In genomic region chr3:126609795-126610451, GRCm38 (mm10) we compare ENCODE assay signal across 10 mouse cellular contexts. TPM values are rescaled to one million over a fixed set of nuclear protein-coding genes. Genes with fewer than 3 reads are reported as not detected.
DNase-seq lines count a peak whose midpoint lies in the region; ATAC-seq and TF ChIP-seq lines count a peak whose summit lies in the region.
"Had no signal": no experiment of that assay in that cellular context is flagged by ENCODE, and none has a peak within 500 bp of the region (broad histone marks: within the 10 kb centered on the region; RNA-seq: fewer than 3 reads in every experiment).

No protein-coding gene starts in this region.

- intact Hi-C loops in gastrocnemius, postnatal 36 days (cut with DNase I): no loop called here

- no peaks in the 10 kb centered on the region for H3K4me1 ChIP-seq in hindbrain, embryonic 11.5 days (replicated peaks; ENCODE audit: control insufficient read depth, insufficient read depth, low read length)
- H3K4me1 ChIP-seq in hindbrain, embryonic 10.5 days (replicated peaks): peaks cover 21% of the 10 kb centered on the region
- H3K4me1 ChIP-seq in embryonic fibroblast, embryonic 13.5 days (ENCODE audit: control insufficient read depth, insufficient read depth, low read length): peaks cover 30% of the 10 kb centered on the region
- peaks cover 29% of the 10 kb centered on the region for H3K4me1 ChIP-seq in lung, postnatal 0 days (ENCODE audit: insufficient read depth, low read depth, low read length)

- no peak for TF ChIP-seq CTCF in embryonic fibroblast, embryonic 13.5 days (IDR thresholded peaks at IDR 0.05; ENCODE audit: borderline replicate concordance, insufficient read depth, low read length)
- no peak for TF ChIP-seq CTCF in lung, postnatal 0 days (IDR thresholded peaks at IDR 0.05)

- peak; percentile 80 for TF ChIP-seq EP300 in lung, postnatal 0 days (IDR thresholded peaks at IDR 0.05)

- H3K4me3 ChIP-seq in hindbrain, embryonic 11.5 days (ENCODE audit: low read depth, low read length): no peak overlapping the region
- no peak overlapping the region for H3K4me3 ChIP-seq in hindbrain, embryonic 10.5 days
- H3K4me3 ChIP-seq in embryonic fibroblast, embryonic 13.5 days (ENCODE audit: insufficient read depth, low read length): no peak overlapping the region
- no peak overlapping the region for H3K4me3 ChIP-seq in lung, postnatal 0 days (ENCODE audit: low read depth, low read length)

- H3K27me3 ChIP-seq in hindbrain, embryonic 11.5 days (ENCODE audit: control insufficient read depth, insufficient read depth, low read length): no peaks in the 10 kb centered on the region
- H3K27me3 ChIP-seq in hindbrain, embryonic 10.5 days (ENCODE audit: insufficient read depth, poor library complexity, severe bottlenecking): no peaks in the 10 kb centered on the region
- no peaks in the 10 kb centered on the region for H3K27me3 ChIP-seq in lung, postnatal 0 days (replicated peaks; ENCODE audit: insufficient read depth, low read length)

- ATAC-seq in hindbrain, embryonic 11.5 days (ENCODE audit: low FRiP score): peak; percentile 45; the same call in 1 of the 2 replicates
- ATAC-seq in lung, postnatal 0 days: peak; percentile 90

- H3K9me3 ChIP-seq in hindbrain, embryonic 11.5 days (ENCODE audit: control insufficient read depth, low read length): no peaks in the 10 kb centered on the region
- H3K9me3 ChIP-seq in hindbrain, embryonic 10.5 days: no peaks in the 10 kb centered on the region
- no peaks in the 10 kb centered on the region for H3K9me3 ChIP-seq in lung, postnatal 0 days (ENCODE audit: low read length)

- H3K4me2 ChIP-seq in hindbrain, embryonic 11.5 days (replicated peaks; ENCODE audit: low read depth, low read length): no peak overlapping the region
- no peak overlapping the region for H3K4me2 ChIP-seq in lung, postnatal 0 days (replicated peaks; ENCODE audit: low read depth, low read length)

- 67% methylated on average over 14 of the region's 14 CpGs for WGBS in hindbrain, embryonic 11.5 days
- WGBS in hindbrain, embryonic 10.5 days: 68% methylated on average over 14 of the region's 14 CpGs
- WGBS in lung, postnatal 0 days: 39% methylated on average over 14 of the region's 14 CpGs

- H3K27ac ChIP-seq in hindbrain, embryonic 11.5 days (ENCODE audit: low read depth, low read length): no peak overlapping the region
- no peak overlapping the region for H3K27ac ChIP-seq in hindbrain, embryonic 10.5 days
- 0 out of 2 replicates have a peak overlapping the region, but pooled peaks have one; percentile 20 for H3K27ac ChIP-seq in embryonic fibroblast, embryonic 13.5 days (ENCODE audit: insufficient read depth, low read length)
- 0 out of 2 replicates have a peak overlapping the region, but pooled peaks have one; percentile 49 for H3K27ac ChIP-seq in lung, postnatal 0 days (ENCODE audit: low read length)

- no peak overlapping the region for H3K9ac ChIP-seq in hindbrain, embryonic 11.5 days (ENCODE audit: low read depth, low read length)
- H3K9ac ChIP-seq in lung, postnatal 0 days (replicated peaks; ENCODE audit: low read depth): no peak overlapping the region

- no peaks in the 10 kb centered on the region for H3K36me3 ChIP-seq in hindbrain, embryonic 11.5 days (ENCODE audit: control insufficient read depth, insufficient read depth, low read length)
- no peaks in the 10 kb centered on the region for H3K36me3 ChIP-seq in hindbrain, embryonic 10.5 days
- H3K36me3 ChIP-seq in lung, postnatal 0 days (ENCODE audit: insufficient read depth, low read length): no peaks in the 10 kb centered on the region
- H3K36me3 ChIP-seq: G1E had no signal

- no peak for TF ChIP-seq POLR2A in embryonic fibroblast, embryonic 13.5 days (IDR thresholded peaks at IDR 0.05; ENCODE audit: low read depth, low read length)

- DNase-seq in hindbrain, embryonic 11.5 days (ENCODE audit: low spot score): no peak
- DNase-seq in hindbrain, embryonic 10.5 days (ENCODE audit: low spot score): no peak
- peak; percentile 54 to 59 for DNase-seq in B cell, adult 2 months
- DNase-seq in lung, postnatal 0 days (ENCODE audit: low spot score): peak; percentile 78
- DNase-seq in right cerebral cortex, adult 2 months (ENCODE audit: low spot score in 2 of 2): no peak
- no peak for DNase-seq in gastrocnemius, postnatal 36 days
- no peak for DNase-seq in gastrocnemius, adult 8-10 months (ENCODE audit: low spot score in 2 of 2)
- DNase-seq: cerebellum, postnatal 14 days had no signal

RNA-seq across cellular contexts. Expression of gene Camk2d, which starts 13.8 kb away (rescaled TPM):
- polyA plus RNA-seq in hindbrain, embryonic 11.5 days (2014; fragmentation: Nextera tagmentation; extraction: Ambion mirVana): 15.7 and 20.6 TPM in 2 replicates
- 11.4 and 11.9 TPM in 2 replicates for polyA plus RNA-seq in hindbrain, embryonic 10.5 days (2016; fragmentation: Nextera tagmentation; extraction: Ambion mirVana)
- 186 and 189 TPM in 2 replicates for polyA plus RNA-seq in embryonic fibroblast, embryonic 13.5 days (2011; ENCODE audit: insufficient read length, low read depth, missing spikeins)
- 36.6 and 39.9 TPM in 2 replicates for polyA plus RNA-seq in lung, postnatal 0 days (2015; fragmentation: Nextera tagmentation; extraction: Ambion mirVana)
- total RNA-seq in gastrocnemius, postnatal 36 days (2021): 10 to 100 TPM; 57.7 to 70.2 TPM
- total RNA-seq in gastrocnemius, adult 8-10 months (2022): 10 to 100 TPM; 49.9 to 62.3 (median 62.0) TPM
- polyA plus RNA-seq: G1E had no signal

Comparison
In these comparisons a context has a peak if more than half of its experiments do, and no peak if none do; other contexts are left out.
1. DNase-seq: peak in B cell, adult 2 months (2 of 2) and lung, postnatal 0 days (single experiment); none in hindbrain, embryonic 11.5 days (single experiment), hindbrain, embryonic 10.5 days (single experiment), right cerebral cortex, adult 2 months (0 of 2), gastrocnemius, postnatal 36 days (0 of 2) and gastrocnemius, adult 8-10 months (0 of 2).
2. H3K27ac ChIP-seq: peak in embryonic fibroblast, embryonic 13.5 days (single experiment) and lung, postnatal 0 days (single experiment); none in hindbrain, embryonic 11.5 days (single experiment) and hindbrain, embryonic 10.5 days (single experiment).